Mouse (Mus musculus): ENCODE data around the gene Fgf2. TPM values are rescaled to one million over a fixed set of nuclear protein-coding genes. Genes with fewer than 3 reads are reported as not detected.

Gene Fgf2
- polyA plus RNA-seq, 1 experiment = 0.70 TPM

- H3K4me3 ChIP-seq (ENCODE audit: low read depth, low read length) = no peak overlapping the region
- WGBS = 86% methylated on average over 11 of the region's 11 CpGs
These were observed 25.6 kb downstream of the Fgf2 start for GRCm38 (mm10) chr3:37373712-37374111.

GRCm38 (mm10) chr3:37377926-37378325 is 29.8 kb downstream of the Fgf2 start:
- TF ChIP-seq CTCF (IDR thresholded peaks at IDR 0.05; ENCODE audit: extremely low read depth, insufficient read length, insufficient replicate concordance, low read depth, low read length) (no peak), POLR2A (IDR thresholded peaks at IDR 0.05; ENCODE audit: low read depth, low read length) (no peak)
- Histone ChIP-seq H3K4me1 (ENCODE audit: control insufficient read depth, insufficient read depth, insufficient read length, low read length) (no peaks in the 10 kb centered on the region), H3K27me3 (ENCODE audit: control insufficient read depth, insufficient read depth, low read length) (no peaks in the 10 kb centered on the region), H3K4me3 (ENCODE audit: low read depth, low read length) (no peak overlapping the region), H3K27ac (ENCODE audit: insufficient read depth, low read depth, low read length) (no peak overlapping the region), H3K36me3 (ENCODE audit: control insufficient read depth, insufficient read depth, low read length) (no peaks in the 10 kb centered on the region)
- 71% methylated on average over 6 of the region's 6 CpGs for WGBS

More at GRCm38 (mm10) chr3:37373712-37374111, 25.6 kb downstream of the Fgf2 start:
- no peaks in the 10 kb centered on the region for H3K36me3 ChIP-seq (ENCODE audit: control insufficient read depth, insufficient read depth, low read length)
- H3K4me1 ChIP-seq (ENCODE audit: control insufficient read depth, insufficient read depth, insufficient read length, low read length) = no peaks in the 10 kb centered on the region
- TF ChIP-seq CTCF (IDR thresholded peaks at IDR 0.05; ENCODE audit: extremely low read depth, insufficient read length, insufficient replicate concordance, low read depth, low read length) (no peak), POLR2A (IDR thresholded peaks at IDR 0.05; ENCODE audit: low read depth, low read length) (no peak)
- H3K27me3 ChIP-seq (ENCODE audit: control insufficient read depth, insufficient read depth, low read length) = no peaks in the 10 kb centered on the region
- H3K27ac ChIP-seq (ENCODE audit: insufficient read depth, low read depth, low read length) = no peak overlapping the region

DNA sequence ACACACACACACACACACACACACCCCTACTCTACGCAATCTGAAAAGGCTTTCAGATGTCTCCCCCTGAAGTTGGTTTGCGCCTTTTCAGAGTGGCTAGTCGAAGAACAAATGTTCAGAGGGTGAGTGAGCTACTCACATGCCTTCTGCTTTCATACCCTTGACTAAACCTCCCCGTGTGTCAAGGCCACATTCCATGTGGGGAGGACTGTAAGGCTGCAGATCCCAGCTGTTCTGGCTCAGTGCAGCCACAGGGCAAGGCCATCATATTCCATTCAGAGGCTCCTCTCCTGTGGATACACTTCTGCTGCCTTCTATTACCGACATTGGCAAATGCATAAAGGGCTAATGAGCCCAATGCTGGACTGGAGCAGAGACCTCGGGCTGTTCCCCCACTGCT is 30.3 kb downstream of the Fgf2 start:
- TF ChIP-seq CTCF (IDR thresholded peaks at IDR 0.05; ENCODE audit: extremely low read depth, insufficient read length, insufficient replicate concordance, low read depth, low read length) = no peak
- Histone ChIP-seq H3K4me1 (ENCODE audit: control insufficient read depth, insufficient read depth, insufficient read length, low read length) (no peaks in the 10 kb centered on the region), H3K4me3 (ENCODE audit: low read depth, low read length) (no peak overlapping the region), H3K36me3 (ENCODE audit: control insufficient read depth, insufficient read depth, low read length) (no peaks in the 10 kb centered on the region), H3K27me3 (ENCODE audit: control insufficient read depth, insufficient read depth, low read length) (no peaks in the 10 kb centered on the region), H3K27ac (ENCODE audit: insufficient read depth, low read depth, low read length) (no peak overlapping the region)
- 73% methylated on average over 6 of the region's 6 CpGs for WGBS

DNA sequence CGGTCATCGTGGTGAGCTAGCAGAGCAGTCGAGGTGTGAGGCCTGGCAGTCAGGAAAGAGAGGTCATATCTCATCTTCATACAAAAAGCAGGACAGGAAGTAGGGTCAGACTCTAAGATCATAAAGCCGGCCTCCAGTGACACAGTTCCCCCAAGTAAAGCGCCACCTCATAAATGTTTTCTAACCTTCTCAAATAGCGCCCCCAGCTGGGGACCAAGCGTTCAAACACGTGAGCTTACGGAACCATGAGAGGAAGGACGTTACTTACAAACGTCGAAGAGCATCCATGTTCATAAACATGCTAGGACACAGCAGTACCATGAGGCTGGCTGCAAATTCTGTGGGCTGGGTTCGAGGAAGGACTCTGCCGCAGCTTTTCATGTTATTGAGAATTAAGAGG is 31.1 kb downstream of the Fgf2 start:
- Histone ChIP-seq H3K4me1 (ENCODE audit: control insufficient read depth, insufficient read depth, insufficient read length, low read length) (no peaks in the 10 kb centered on the region), H3K27me3 (ENCODE audit: control insufficient read depth, insufficient read depth, low read length) (no peaks in the 10 kb centered on the region), H3K36me3 (ENCODE audit: control insufficient read depth, insufficient read depth, low read length) (no peaks in the 10 kb centered on the region), H3K27ac (ENCODE audit: insufficient read depth, low read depth, low read length) (no peak overlapping the region), H3K4me3 (ENCODE audit: low read depth, low read length) (no peak overlapping the region)
- no peak for TF ChIP-seq POLR2A (IDR thresholded peaks at IDR 0.05; ENCODE audit: low read depth, low read length)
- no peak for TF ChIP-seq CTCF (IDR thresholded peaks at IDR 0.05; ENCODE audit: extremely low read depth, insufficient read length, insufficient replicate concordance, low read depth, low read length)
- WGBS = 86% methylated on average over 14 of the region's 14 CpGs

DNA sequence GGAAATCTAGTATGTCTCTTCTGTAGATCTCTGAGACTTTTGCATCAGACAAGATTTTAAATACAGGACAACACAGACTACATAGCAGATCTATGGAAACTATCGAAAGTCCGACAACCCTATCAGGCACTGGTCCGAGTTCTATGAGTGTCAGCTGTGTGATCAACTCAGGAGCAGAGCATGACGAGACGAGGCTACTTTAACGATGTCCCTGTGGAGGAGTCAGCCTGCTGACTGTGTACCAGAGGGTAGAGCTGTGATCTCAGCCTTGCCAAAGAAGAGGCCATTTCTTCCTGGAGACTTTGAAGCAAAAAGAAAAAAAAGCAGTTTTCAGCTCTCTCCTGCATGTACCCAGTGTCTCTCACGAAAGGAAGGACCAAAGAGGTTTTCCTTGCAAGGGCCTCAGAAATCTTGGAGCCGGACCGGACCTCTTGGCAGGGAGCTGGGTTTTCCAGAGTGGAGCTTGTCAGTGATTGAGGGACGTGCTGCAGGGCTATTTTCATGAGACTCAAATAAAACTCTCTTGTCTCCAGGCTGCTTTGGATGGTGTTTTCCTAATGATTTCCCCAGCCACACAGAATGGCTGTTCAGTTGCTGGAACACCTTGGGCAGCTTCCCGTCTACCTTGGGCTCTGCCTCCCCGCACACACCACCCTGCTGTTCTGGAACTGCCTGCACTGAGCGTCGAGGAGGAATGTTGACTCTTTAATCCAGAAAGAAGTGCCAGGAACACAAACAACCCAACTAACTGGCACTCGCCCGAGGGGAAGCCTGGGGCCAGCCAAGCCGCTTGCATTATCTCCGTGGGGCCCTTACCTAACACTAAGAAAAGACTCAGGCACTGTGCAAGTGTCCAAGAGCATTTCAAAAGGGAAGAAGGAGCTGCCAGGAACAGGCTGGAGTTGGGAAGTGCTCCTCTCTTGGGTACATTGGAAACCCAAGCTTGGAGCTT is 32.1 kb downstream of the Fgf2 start:
- Histone ChIP-seq H3K27ac (ENCODE audit: insufficient read depth, low read depth, low read length) (peak overlapping the region; percentile 6; the same call in 1 of the 2 replicates), H3K36me3 (ENCODE audit: control insufficient read depth, insufficient read depth, low read length) (no peaks in the 10 kb centered on the region), H3K27me3 (ENCODE audit: control insufficient read depth, insufficient read depth, low read length) (no peaks in the 10 kb centered on the region), H3K4me3 (ENCODE audit: low read depth, low read length) (no peak overlapping the region), H3K4me1 (ENCODE audit: control insufficient read depth, insufficient read depth, insufficient read length, low read length) (no peaks in the 10 kb centered on the region)
- TF ChIP-seq CTCF (IDR thresholded peaks at IDR 0.05; ENCODE audit: extremely low read depth, insufficient read length, insufficient replicate concordance, low read depth, low read length) (no peak), POLR2A (IDR thresholded peaks at IDR 0.05; ENCODE audit: low read depth, low read length) (no peak)
- 61% methylated on average over 18 of the region's 18 CpGs for WGBS

DNA sequence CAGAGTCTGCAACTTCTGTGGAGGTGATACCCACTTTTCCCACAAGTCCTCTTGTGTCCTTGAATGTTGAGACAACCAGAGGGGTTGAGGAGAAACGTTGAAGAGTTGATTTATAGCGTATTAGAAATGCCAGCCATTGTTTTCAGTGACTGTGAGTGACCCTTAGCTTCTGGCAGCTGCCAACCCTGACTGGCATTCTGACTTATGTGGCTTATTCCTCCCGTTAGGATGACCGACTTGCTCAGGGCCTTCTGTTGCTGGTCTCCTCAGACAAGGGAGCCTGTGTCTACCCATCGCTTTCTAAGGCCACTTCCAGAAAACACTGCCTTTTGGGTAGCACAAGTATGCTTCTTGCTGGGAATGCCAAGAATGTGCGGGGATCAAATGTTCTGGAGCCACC is 33.3 kb downstream of the Fgf2 start:
- Histone ChIP-seq H3K27me3 (ENCODE audit: control insufficient read depth, insufficient read depth, low read length) (no peaks in the 10 kb centered on the region), H3K36me3 (ENCODE audit: control insufficient read depth, insufficient read depth, low read length) (no peaks in the 10 kb centered on the region), H3K4me1 (ENCODE audit: control insufficient read depth, insufficient read depth, insufficient read length, low read length) (no peaks in the 10 kb centered on the region), H3K27ac (ENCODE audit: insufficient read depth, low read depth, low read length) (no peak overlapping the region), H3K4me3 (ENCODE audit: low read depth, low read length) (no peak overlapping the region)
- TF ChIP-seq POLR2A (IDR thresholded peaks at IDR 0.05; ENCODE audit: low read depth, low read length) (no peak), CTCF (IDR thresholded peaks at IDR 0.05; ENCODE audit: extremely low read depth, insufficient read length, insufficient replicate concordance, low read depth, low read length) (no peak)
- 68% methylated on average over 6 of the region's 6 CpGs for WGBS

- Histone ChIP-seq H3K27ac (ENCODE audit: insufficient read depth, low read depth, low read length) (no peak overlapping the region), H3K4me1 (ENCODE audit: control insufficient read depth, insufficient read depth, insufficient read length, low read length) (no peaks in the 10 kb centered on the region), H3K4me3 (ENCODE audit: low read depth, low read length) (no peak overlapping the region), H3K27me3 (ENCODE audit: control insufficient read depth, insufficient read depth, low read length) (no peaks in the 10 kb centered on the region), H3K36me3 (ENCODE audit: control insufficient read depth, insufficient read depth, low read length) (no peaks in the 10 kb centered on the region)
- 78% methylated on average over 6 of the region's 6 CpGs for WGBS
- TF ChIP-seq CTCF (IDR thresholded peaks at IDR 0.05; ENCODE audit: extremely low read depth, insufficient read length, insufficient replicate concordance, low read depth, low read length) (no peak), POLR2A (IDR thresholded peaks at IDR 0.05; ENCODE audit: low read depth, low read length) (no peak)
These were observed 35.1 kb downstream of the Fgf2 start for GRCm38 (mm10) chr3:37383096-37383765.

Data from small intestine, adult 2 months (tissue).